Mouse (Mus musculus) midbrain, postnatal 0 days (tissue): ENCODE data around the gene Rhox3g. TPM values are rescaled to one million over a fixed set of nuclear protein-coding genes. Genes with fewer than 3 reads are reported as not detected.

Experiments used
- polyA plus RNA-seq: library from polyadenylated mRNA; unstranded; fragments of >200 nt; fragmentation: Nextera tagmentation; extraction: Ambion mirVana; gene quantifications from 2 replicates; pipeline ENCODE4 v1.2.1, GENCODE M21; 2015
- total RNA-seq: library from RNA; depleted of rRNA; stranded (reverse); fragments of >200 nt; gene quantifications from 2 replicates; pipeline ENCODE4 v1.2.3, GENCODE M21; 2014; rRNA removed

Gene Rhox3g
- total and polyA plus RNA-seq, 2 experiments from 2014 or later = not detected

Other genes starting within 250 kb of the Rhox3g start
- gene Rhox3a2, start 248.6 kb downstream of the Rhox3g start, total RNA-seq = not detected in 2 replicates
- gene Rhox3a2, start 248.6 kb downstream of the Rhox3g start, polyA plus RNA-seq = not detected in 2 replicates
- gene Rhox4a2, start 237.8 kb downstream of the Rhox3g start, total RNA-seq = not detected in 2 replicates
- gene Rhox4a2, start 237.8 kb downstream of the Rhox3g start, polyA plus RNA-seq = not detected in 2 replicates
- gene Rhox2b, start 216.5 kb downstream of the Rhox3g start, total RNA-seq = not detected in 2 replicates
- gene Rhox2b, start 216.5 kb downstream of the Rhox3g start, polyA plus RNA-seq = not detected in 2 replicates
- not detected in 2 replicates for gene Rhox4b, start 196.1 kb downstream of the Rhox3g start, total RNA-seq
- not detected in 2 replicates for gene Rhox4b, start 196.1 kb downstream of the Rhox3g start, polyA plus RNA-seq
- gene Rhox2c, start 174.9 kb downstream of the Rhox3g start, total RNA-seq = not detected in 2 replicates
- gene Rhox2c, start 174.9 kb downstream of the Rhox3g start, polyA plus RNA-seq = not detected in 2 replicates
- gene Rhox3c, start 170.0 kb downstream of the Rhox3g start, total RNA-seq = not detected in 2 replicates
- not detected in 2 replicates for gene Rhox3c, start 170.0 kb downstream of the Rhox3g start, polyA plus RNA-seq
- not detected in 2 replicates for gene Rhox4c, start 148.3 kb downstream of the Rhox3g start, total RNA-seq
- gene Rhox4c, start 148.3 kb downstream of the Rhox3g start, polyA plus RNA-seq = not detected in 2 replicates
- gene Rhox2d, start 135.2 kb downstream of the Rhox3g start, total RNA-seq = not detected in 2 replicates
- gene Rhox2d, start 135.2 kb downstream of the Rhox3g start, polyA plus RNA-seq = not detected in 2 replicates
- not detected in 2 replicates for gene Rhox4d, start 114.3 kb downstream of the Rhox3g start, total RNA-seq
- gene Rhox4d, start 114.3 kb downstream of the Rhox3g start, polyA plus RNA-seq = not detected in 2 replicates
- gene Rhox2e, start 98.2 kb downstream of the Rhox3g start, total RNA-seq = not detected in 2 replicates
- 0.20 TPM in 1 of 2 replicates, not detected in the other for gene Rhox2e, start 98.2 kb downstream of the Rhox3g start, polyA plus RNA-seq
- gene Rhox3e, start 86.6 kb downstream of the Rhox3g start, total RNA-seq = not detected in 2 replicates
- not detected in 2 replicates for gene Rhox3e, start 86.6 kb downstream of the Rhox3g start, polyA plus RNA-seq
- not detected in 2 replicates for gene Rhox4e, start 71.2 kb downstream of the Rhox3g start, total RNA-seq
- gene Rhox4e, start 71.2 kb downstream of the Rhox3g start, polyA plus RNA-seq = not detected in 2 replicates
- not detected in 2 replicates for gene Rhox2f, start 57.2 kb downstream of the Rhox3g start, total RNA-seq
- not detected in 2 replicates for gene Rhox2f, start 57.2 kb downstream of the Rhox3g start, polyA plus RNA-seq
- gene Rhox3f, start 47.6 kb downstream of the Rhox3g start, total RNA-seq = not detected in 2 replicates
- not detected in 2 replicates for gene Rhox3f, start 47.6 kb downstream of the Rhox3g start, polyA plus RNA-seq
- gene Rhox4f, start 20.9 kb downstream of the Rhox3g start, total RNA-seq = not detected in 2 replicates
- gene Rhox4f, start 20.9 kb downstream of the Rhox3g start, polyA plus RNA-seq = not detected in 2 replicates
- not detected in 2 replicates for gene Rhox2g, start 14.9 kb upstream of the Rhox3g start, total RNA-seq
- not detected in 2 replicates for gene Rhox2g, start 14.9 kb upstream of the Rhox3g start, polyA plus RNA-seq
- not detected in 2 replicates for gene Rhox4g, start 22.7 kb upstream of the Rhox3g start, total RNA-seq
- not detected in 2 replicates for gene Rhox4g, start 22.7 kb upstream of the Rhox3g start, polyA plus RNA-seq
- gene Rhox3h, start 40.2 kb upstream of the Rhox3g start, total RNA-seq = not detected in 2 replicates
- gene Rhox3h, start 40.2 kb upstream of the Rhox3g start, polyA plus RNA-seq = not detected in 2 replicates
- gene Rhox2h, start 44.7 kb upstream of the Rhox3g start, total RNA-seq = not detected in 2 replicates
- gene Rhox2h, start 44.7 kb upstream of the Rhox3g start, polyA plus RNA-seq = not detected in 2 replicates
- gene Rhox5, start 176.2 kb upstream of the Rhox3g start, total RNA-seq = 1.5 TPM in 1 of 2 replicates, not detected in the other
- gene Rhox5, start 176.2 kb upstream of the Rhox3g start, polyA plus RNA-seq = 0.69 and 1.1 TPM in 2 replicates
- gene Rhox6, start 198.3 kb upstream of the Rhox3g start, total RNA-seq = not detected in 2 replicates
- gene Rhox6, start 198.3 kb upstream of the Rhox3g start, polyA plus RNA-seq = not detected in 2 replicates
- gene Rhox7a, start 203.1 kb upstream of the Rhox3g start, total RNA-seq = not detected in 2 replicates
- not detected in 2 replicates for gene Rhox7a, start 203.1 kb upstream of the Rhox3g start, polyA plus RNA-seq